Mouse (Mus musculus) cerebellum, adult 2 months (tissue): Measurements from ENCODE around the gene Crim1.

Source experiments
- CTCF ChIP-seq: fragments of 200-500 bp; IDR thresholded peaks from 2 replicates; pipeline ENCODE4 v1.5.1; 2011; ENCODE audit warnings: low read depth, mild to moderate bottlenecking, control low read depth, low read length, moderate library complexity, borderline replicate concordance; ENCODE audit not compliant: insufficient read depth
- POLR2A ChIP-seq: fragments of 200-500 bp; IDR thresholded peaks from 2 replicates; pipeline ENCODE4 v1.6.1; 2011; ENCODE audit warnings: low read length, control low read depth, borderline replicate concordance; ENCODE audit not compliant: insufficient read depth

- TF ChIP-seq CTCF (no peak), POLR2A (no peak)
These were observed 9.6 kb downstream of the Crim1 start for GRCm38 (mm10) chr17:78209646-78210045.
